Mouse (Mus musculus) E14TG2a.4 (cell line): ENCODE results near the gene Dgki.

Experiments used
- CTCF ChIP-seq: conservative IDR thresholded peaks from 2 replicates; pipeline ENCODE4 v1.5.1; 2014; ENCODE audit warnings: low read length
- NANOG ChIP-seq: IDR thresholded peaks from 2 replicates; pipeline ENCODE4 v1.6.1; 2014; ENCODE audit warnings: borderline replicate concordance, low read length, mixed read lengths
- POU5F1 ChIP-seq: IDR thresholded peaks from 2 replicates; pipeline ENCODE4 v1.6.1; 2014; ENCODE audit warnings: low read length, borderline replicate concordance

DNA sequence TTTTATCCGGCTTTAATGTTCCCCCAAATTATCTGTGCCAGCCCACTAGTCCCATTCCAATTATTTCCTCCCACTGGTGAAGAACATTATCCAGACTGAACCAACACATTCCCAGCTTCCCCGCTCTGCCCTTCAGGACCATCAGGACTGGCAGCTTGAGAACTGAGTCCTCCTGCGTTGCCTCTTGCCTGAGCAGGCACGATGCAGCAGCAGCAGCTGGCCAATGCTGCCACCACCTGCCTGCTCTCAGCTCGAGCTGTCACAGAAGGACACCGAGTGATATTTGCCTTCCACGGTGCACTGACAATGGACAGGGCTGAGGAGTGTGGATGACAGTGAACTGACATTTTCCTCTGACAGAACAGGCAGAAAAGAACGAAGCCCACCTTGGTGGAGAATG lies 261.5 kb downstream of the Dgki start:
- TF ChIP-seq CTCF = no peak
- TF ChIP-seq POU5F1 = no peak
- TF ChIP-seq NANOG = no peak
